Mouse (Mus musculus) limb, embryonic 12.5 days (tissue): Measurements from ENCODE around the gene Cyp51. TPM values are rescaled to one million over a fixed set of nuclear protein-coding genes. Genes with fewer than 3 reads are reported as not detected.

Experiments used
- polyA plus RNA-seq: library from polyadenylated mRNA; unstranded; fragments of >200 nt; fragmentation: Nextera tagmentation; extraction: Ambion mirVana; gene quantifications from 2 replicates; pipeline ENCODE4 v1.2.1, GENCODE M21; 2016

Gene Cyp51
- polyA plus RNA-seq, 1 experiment from 2014 or later: 91.4 TPM

Other genes with a start within 250 kb of the Cyp51 start
- gene Mterf1a, start 210.8 kb downstream of the Cyp51 start, polyA plus RNA-seq: 9.4 and 9.6 TPM in 2 replicates
- 154 and 185 TPM in 2 replicates for gene Akap9, start 176.7 kb downstream of the Cyp51 start, polyA plus RNA-seq
- gene Mterf1b, start 87.6 kb upstream of the Cyp51 start, polyA plus RNA-seq: 3.1 and 3.2 TPM in 2 replicates